Comparison of ENCODE assay signal across 12 mouse cellular contexts in the genomic region with DNA sequence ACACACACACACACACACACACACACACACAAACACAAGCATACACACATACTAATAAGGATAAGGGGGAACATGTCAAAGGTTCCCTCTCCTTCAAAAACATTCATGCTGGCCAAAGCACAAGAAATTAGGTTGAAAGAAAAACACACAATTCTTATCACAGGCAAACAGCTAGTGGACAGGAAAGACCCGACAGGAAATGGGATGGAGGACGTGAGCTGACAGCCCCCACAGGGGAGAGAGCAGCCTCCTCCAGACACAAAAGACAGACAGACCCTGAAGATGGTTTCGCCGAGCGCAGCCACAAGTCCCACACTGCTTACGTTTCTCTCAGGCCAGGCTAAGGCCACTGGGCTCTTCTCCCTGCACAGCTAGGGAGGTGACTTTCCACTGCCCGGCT. TPM values are rescaled to one million over a fixed set of nuclear protein-coding genes. Genes with fewer than 3 reads are reported as not detected.
DNase-seq lines count a peak whose midpoint lies in the region; ATAC-seq lines count a peak whose summit lies in the region.
"Had no signal": no experiment of that assay in that cellular context is flagged by ENCODE, and none has a peak within 500 bp of the region (broad histone marks: within the 10 kb centered on the region; RNA-seq: fewer than 3 reads in every experiment).

No protein-coding gene starts in this region.

- 33% methylated on average over 7 of the region's 7 CpGs for WGBS in heart, embryonic 11.5 days (ENCODE audit: insufficient replicate concordance)
- 79% methylated on average over 7 of the region's 7 CpGs for WGBS in midbrain, embryonic 10.5 days
- 70% methylated on average over 7 of the region's 7 CpGs for WGBS in midbrain, embryonic 14.5 days
- 77% methylated on average over 7 of the region's 7 CpGs for WGBS in hindbrain, embryonic 13.5 days
- WGBS in stomach, embryonic 15.5 days: 59% methylated on average over 7 of the region's 7 CpGs

- intact Hi-C loops in heart, postnatal 25 days (cut with DNase I): no loop called here

- peak overlapping the region; percentile 52 for H3K4me2 ChIP-seq in heart, embryonic 11.5 days
- H3K4me2 ChIP-seq in midbrain, embryonic 14.5 days (ENCODE audit: low read length): no peak overlapping the region
- no peak overlapping the region for H3K4me2 ChIP-seq in hindbrain, embryonic 13.5 days
- peak overlapping the region; percentile 21; the same call in 1 of the 2 replicates for H3K4me2 ChIP-seq in stomach, embryonic 15.5 days

- no peak for DNase-seq in heart, postnatal 25 days (ENCODE audit: low spot score)
- no peak for DNase-seq in midbrain, embryonic 10.5 days (ENCODE audit: low spot score)
- no peak for DNase-seq in midbrain, embryonic 14.5 days
- no peak for DNase-seq in urinary bladder, postnatal 10 days (ENCODE audit: low spot score)
- DNase-seq in adrenal gland, postnatal 36 days: no peak
- DNase-seq: cerebellum, adult 9-11 months; forebrain, postnatal 0 days; kidney, postnatal 14 days had no signal

- ATAC-seq in heart, embryonic 11.5 days (replicated peaks; ENCODE audit: insufficient number of reproducible peaks, low FRiP score, low TSS enrichment): peak; percentile 50
- ATAC-seq in midbrain, embryonic 14.5 days (ENCODE audit: low FRiP score, low TSS enrichment): no peak
- no peak for ATAC-seq in hindbrain, embryonic 13.5 days (ENCODE audit: low FRiP score)
- no peak; the same call in 1 of the 2 replicates for ATAC-seq in stomach, embryonic 15.5 days (ENCODE audit: insufficient read depth, low FRiP score, low read depth)
- ATAC-seq: activated CD4-positive, CD25-positive, alpha-beta regulatory T cell, adult 4 months; forebrain, postnatal 0 days had no signal

- no peaks in the 10 kb centered on the region for H3K27me3 ChIP-seq in heart, embryonic 11.5 days (ENCODE audit: control insufficient read depth, insufficient read depth, low read length)
- no peaks in the 10 kb centered on the region for H3K27me3 ChIP-seq in midbrain, embryonic 10.5 days (ENCODE audit: low read depth, poor library complexity, severe bottlenecking)
- H3K27me3 ChIP-seq in midbrain, embryonic 14.5 days (ENCODE audit: control insufficient read depth, insufficient read depth, low read length): no peaks in the 10 kb centered on the region
- no peaks in the 10 kb centered on the region for H3K27me3 ChIP-seq in hindbrain, embryonic 13.5 days
- H3K27me3 ChIP-seq in stomach, embryonic 15.5 days (replicated peaks): no peaks in the 10 kb centered on the region

- H3K36me3 ChIP-seq in heart, embryonic 11.5 days (ENCODE audit: control insufficient read depth, insufficient read depth, low read length): peaks cover 44% of the 10 kb centered on the region
- peaks cover 100% of the 10 kb centered on the region for H3K36me3 ChIP-seq in midbrain, embryonic 10.5 days
- H3K36me3 ChIP-seq in midbrain, embryonic 14.5 days (ENCODE audit: control insufficient read depth, insufficient read depth, low read length): peaks cover 86% of the 10 kb centered on the region
- H3K36me3 ChIP-seq in hindbrain, embryonic 13.5 days: peaks cover 98% of the 10 kb centered on the region
- peaks cover 43% of the 10 kb centered on the region for H3K36me3 ChIP-seq in stomach, embryonic 15.5 days

- peak overlapping the region; percentile 8; the same call in 1 of the 2 replicates for H3K9ac ChIP-seq in heart, embryonic 11.5 days (ENCODE audit: low read depth, low read length)
- no peak overlapping the region for H3K9ac ChIP-seq in midbrain, embryonic 14.5 days (replicated peaks; ENCODE audit: low read length)
- H3K9ac ChIP-seq in hindbrain, embryonic 13.5 days: no peak overlapping the region
- no peak overlapping the region for H3K9ac ChIP-seq in stomach, embryonic 15.5 days
- H3K9ac ChIP-seq: forebrain, postnatal 0 days had no signal

- H3K4me1 ChIP-seq in heart, embryonic 11.5 days (ENCODE audit: control insufficient read depth, insufficient read depth, low read length): peaks cover 50% of the 10 kb centered on the region
- H3K4me1 ChIP-seq in midbrain, embryonic 10.5 days: peaks cover 49% of the 10 kb centered on the region
- peaks cover 19% of the 10 kb centered on the region for H3K4me1 ChIP-seq in midbrain, embryonic 14.5 days (ENCODE audit: control insufficient read depth, insufficient read depth, low read length)
- H3K4me1 ChIP-seq in hindbrain, embryonic 13.5 days (replicated peaks): peaks cover 48% of the 10 kb centered on the region
- H3K4me1 ChIP-seq in stomach, embryonic 15.5 days: peaks cover 19% of the 10 kb centered on the region

- H3K9me3 ChIP-seq in heart, embryonic 11.5 days (replicated peaks; ENCODE audit: control insufficient read depth, low read length): no peaks in the 10 kb centered on the region
- peaks cover 8% of the 10 kb centered on the region; the same call in 1 of the 2 replicates for H3K9me3 ChIP-seq in midbrain, embryonic 10.5 days (replicated peaks)
- H3K9me3 ChIP-seq in midbrain, embryonic 14.5 days (ENCODE audit: control insufficient read depth, low read length): no peaks in the 10 kb centered on the region
- H3K9me3 ChIP-seq in hindbrain, embryonic 13.5 days: no peaks in the 10 kb centered on the region
- H3K9me3 ChIP-seq in stomach, embryonic 15.5 days: no peaks in the 10 kb centered on the region

- H3K27ac ChIP-seq in heart, embryonic 11.5 days (ENCODE audit: low read depth, low read length): peak overlapping the region; percentile 95
- H3K27ac ChIP-seq in midbrain, embryonic 10.5 days (replicated peaks): peak overlapping the region; percentile 66
- H3K27ac ChIP-seq in midbrain, embryonic 14.5 days (replicated peaks; ENCODE audit: low read depth, low read length): no peak overlapping the region
- H3K27ac ChIP-seq in hindbrain, embryonic 13.5 days: peak overlapping the region; percentile 62
- H3K27ac ChIP-seq in stomach, embryonic 15.5 days: peak overlapping the region; percentile 81

- no peak overlapping the region for H3K4me3 ChIP-seq in heart, embryonic 11.5 days (ENCODE audit: low read depth, low read length)
- H3K4me3 ChIP-seq in midbrain, embryonic 10.5 days: no peak overlapping the region
- H3K4me3 ChIP-seq in midbrain, embryonic 14.5 days (replicated peaks; ENCODE audit: low read depth, low read length): no peak overlapping the region
- no peak overlapping the region for H3K4me3 ChIP-seq in hindbrain, embryonic 13.5 days
- no peak overlapping the region for H3K4me3 ChIP-seq in stomach, embryonic 15.5 days (replicated peaks)

RNA-seq across cellular contexts. Expression of a gene that starts 23.4 kb away (rescaled TPM):
- polyA plus RNA-seq in heart, embryonic 11.5 days (2014; fragmentation: Nextera tagmentation; extraction: Ambion mirVana): 73.2 and 91.0 TPM in 2 replicates
- total RNA-seq in heart, postnatal 25 days (2021): 10 to 100 TPM; 48.4 to 54.0 TPM
- 128 and 162 TPM in 2 replicates for polyA plus RNA-seq in midbrain, embryonic 10.5 days (2016; fragmentation: Nextera tagmentation; extraction: Ambion mirVana)
- polyA plus RNA-seq in midbrain, embryonic 14.5 days (2014; fragmentation: Nextera tagmentation; extraction: Ambion mirVana): 225 and 226 TPM in 2 replicates
- polyA plus RNA-seq in hindbrain, embryonic 13.5 days (2015; fragmentation: Nextera tagmentation; extraction: Ambion mirVana): 231 and 245 TPM in 2 replicates
- polyA plus RNA-seq in stomach, embryonic 15.5 days (2015; fragmentation: Nextera tagmentation; extraction: Ambion mirVana): 63.7 and 66.0 TPM in 2 replicates
- total RNA-seq in adrenal gland, postnatal 36 days (2021): 10 to 100 TPM; 69.0 to 96.0 TPM

RNA-seq across cellular contexts. Expression of a gene that starts 28.6 kb away (rescaled TPM):
- 55.0 and 56.5 TPM in 2 replicates for polyA plus RNA-seq in heart, embryonic 11.5 days (2014; fragmentation: Nextera tagmentation; extraction: Ambion mirVana)
- total RNA-seq in heart, postnatal 25 days (2021): 10 to 100 TPM; 43.0 to 46.7 TPM
- polyA plus RNA-seq in midbrain, embryonic 10.5 days (2016; fragmentation: Nextera tagmentation; extraction: Ambion mirVana): 56.3 and 58.7 TPM in 2 replicates
- polyA plus RNA-seq in midbrain, embryonic 14.5 days (2014; fragmentation: Nextera tagmentation; extraction: Ambion mirVana): 32.2 and 36.6 TPM in 2 replicates
- 37.7 and 39.2 TPM in 2 replicates for polyA plus RNA-seq in hindbrain, embryonic 13.5 days (2015; fragmentation: Nextera tagmentation; extraction: Ambion mirVana)
- 58.5 and 59.9 TPM in 2 replicates for polyA plus RNA-seq in stomach, embryonic 15.5 days (2015; fragmentation: Nextera tagmentation; extraction: Ambion mirVana)
- total RNA-seq in adrenal gland, postnatal 36 days (2021): 10 to 100 TPM; 46.6 to 75.2 TPM

Comparison
In these comparisons a context has a peak if more than half of its experiments do, and no peak if none do; other contexts are left out.
1. H3K4me2 ChIP-seq: peak in heart, embryonic 11.5 days (single experiment) and stomach, embryonic 15.5 days (single experiment); none in midbrain, embryonic 14.5 days (single experiment) and hindbrain, embryonic 13.5 days (single experiment).